Mouse (Mus musculus): ENCODE results near the gene Tmem219. TPM values are rescaled to one million over a fixed set of nuclear protein-coding genes. Genes with fewer than 3 reads are reported as not detected.

Tmem219 gene
- total RNA-seq, 1 experiment: 14.7 TPM

DNA sequence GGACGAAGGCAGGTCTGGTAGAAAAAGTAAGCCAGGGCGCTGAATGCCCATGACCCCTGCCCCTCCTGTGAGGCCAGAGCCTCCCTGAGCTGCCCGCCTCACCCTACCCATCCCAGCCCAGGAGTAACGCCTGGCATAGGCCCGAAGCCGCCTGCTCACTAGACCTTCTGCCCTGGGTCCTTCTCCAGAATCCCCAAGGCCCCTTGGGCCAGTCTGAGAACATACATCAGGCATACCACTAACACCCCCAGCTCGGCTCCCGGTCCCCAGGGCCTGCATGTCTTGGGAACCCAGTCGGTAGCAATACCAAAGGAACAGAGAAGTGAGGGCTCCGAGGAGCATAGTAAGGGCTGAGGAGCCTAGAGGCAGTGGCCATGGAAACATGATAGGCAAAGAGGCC is 25.9 kb upstream of the Tmem219 start:
- in situ Hi-C loops (cut with MboI; ENCODE audit: low sequenced_read_pairs in 2 of 2, unreplicated experiment in 2 of 2): no loop called here
- TF ChIP-seq ZNF384 (IDR thresholded peaks at IDR 0.05; ENCODE audit: low read depth, low read length) (no peak), ZC3H11A (IDR thresholded peaks at IDR 0.05; ENCODE audit: borderline replicate concordance, low read depth, low read length) (no peak), CHD2 (IDR thresholded peaks at IDR 0.05; ENCODE audit: low read depth, low read length) (no peak), HCFC1 (IDR thresholded peaks at IDR 0.05; ENCODE audit: borderline replicate concordance, insufficient read depth, low read length) (no peak), MAFK (IDR thresholded peaks at IDR 0.05; ENCODE audit: insufficient read depth, low read depth, low read length) (no peak)
- DNase-seq (ENCODE audit: low read depth, low spot score): no peak
- no peaks in the 10 kb centered on the region for H3K9me3 ChIP-seq (ENCODE audit: control insufficient read depth, insufficient read depth, low read depth, low read length)
- no peak overlapping the region for H3K9ac ChIP-seq (ENCODE audit: insufficient read depth, low read depth, low read length, poor library complexity, severe bottlenecking)
- H3K36me3 ChIP-seq (ENCODE audit: control insufficient read depth, insufficient read depth, low read length, poor library complexity, severe bottlenecking): no peaks in the 10 kb centered on the region; the same call in 1 of the 2 replicates
- H3K27ac ChIP-seq (ENCODE audit: insufficient read depth, low read depth, low read length, poor library complexity, severe bottlenecking): no peak overlapping the region
- no peak overlapping the region for H3K4me3 ChIP-seq (ENCODE audit: insufficient read depth in 1 of 2, low read depth in 1 of 2, low read length in 2 of 2, poor library complexity in 1 of 2, severe bottlenecking in 1 of 2)
- peaks cover 0 to 12% of the 10 kb centered on the region in 2 experiments; a peak in 1 of 4 replicates for H3K4me1 ChIP-seq (ENCODE audit: control insufficient read depth in 2 of 2, insufficient read depth in 2 of 2, low read length in 2 of 2, poor library complexity in 1 of 2)

GRCm38 (mm10) chr7:126946530-126946929 is 23.8 kb upstream of the Tmem219 start:
- Histone ChIP-seq H3K9ac (ENCODE audit: insufficient read depth, low read depth, low read length, poor library complexity, severe bottlenecking) (no peak overlapping the region), H3K4me3 (ENCODE audit: insufficient read depth in 1 of 2, low read depth in 1 of 2, low read length in 2 of 2, poor library complexity in 1 of 2, severe bottlenecking in 1 of 2) (no peak overlapping the region), H3K36me3 (ENCODE audit: control insufficient read depth, insufficient read depth, low read length, poor library complexity, severe bottlenecking) (peaks cover 7% of the 10 kb centered on the region; the same call in 1 of the 2 replicates), H3K4me1 (ENCODE audit: control insufficient read depth in 2 of 2, insufficient read depth in 2 of 2, low read length in 2 of 2, poor library complexity in 1 of 2) (peaks cover 0 to 13% of the 10 kb centered on the region in 2 experiments; a peak in 1 of 4 replicates), H3K27ac (ENCODE audit: insufficient read depth, low read depth, low read length, poor library complexity, severe bottlenecking) (no peak overlapping the region), H3K9me3 (ENCODE audit: control insufficient read depth, insufficient read depth, low read depth, low read length) (no peaks in the 10 kb centered on the region)
- in situ Hi-C loops (cut with MboI; ENCODE audit: low sequenced_read_pairs in 2 of 2, unreplicated experiment in 2 of 2): no loop called here
- DNase-seq (ENCODE audit: low read depth, low spot score): no peak
- no peak for TF ChIP-seq CHD2 (IDR thresholded peaks at IDR 0.05; ENCODE audit: low read depth, low read length)

GRCm38 (mm10) chr7:126941801-126942200 is 19.1 kb upstream of the Tmem219 start:
- H3K9ac ChIP-seq (ENCODE audit: insufficient read depth, low read depth, low read length, poor library complexity, severe bottlenecking): no peak overlapping the region
- peaks cover 9% of the 10 kb centered on the region; the same call in 1 of the 2 replicates for H3K36me3 ChIP-seq (ENCODE audit: control insufficient read depth, insufficient read depth, low read length, poor library complexity, severe bottlenecking)

GRCm38 (mm10) chr7:126941171-126941570 is 18.5 kb upstream of the Tmem219 start:
- Histone ChIP-seq H3K9ac (ENCODE audit: insufficient read depth, low read depth, low read length, poor library complexity, severe bottlenecking) (no peak overlapping the region), H3K4me1 (ENCODE audit: control insufficient read depth in 2 of 2, insufficient read depth in 2 of 2, low read length in 2 of 2, poor library complexity in 1 of 2) (peaks cover 0 to 15% of the 10 kb centered on the region in 2 experiments; a peak in 1 of 4 replicates), H3K36me3 (ENCODE audit: control insufficient read depth, insufficient read depth, low read length, poor library complexity, severe bottlenecking) (peaks cover 9% of the 10 kb centered on the region; the same call in 1 of the 2 replicates), H3K9me3 (ENCODE audit: control insufficient read depth, insufficient read depth, low read depth, low read length) (no peaks in the 10 kb centered on the region), H3K27ac (ENCODE audit: insufficient read depth, low read depth, low read length, poor library complexity, severe bottlenecking) (no peak overlapping the region), H3K4me3 (ENCODE audit: insufficient read depth in 1 of 2, low read depth in 1 of 2, low read length in 2 of 2, poor library complexity in 1 of 2, severe bottlenecking in 1 of 2) (no peak overlapping the region)
- TF ChIP-seq MAFK (IDR thresholded peaks at IDR 0.05; ENCODE audit: insufficient read depth, low read depth, low read length) (no peak), CHD2 (IDR thresholded peaks at IDR 0.05; ENCODE audit: low read depth, low read length) (no peak), ZNF384 (IDR thresholded peaks at IDR 0.05; ENCODE audit: low read depth, low read length) (no peak), ZC3H11A (IDR thresholded peaks at IDR 0.05; ENCODE audit: borderline replicate concordance, low read depth, low read length) (no peak), HCFC1 (IDR thresholded peaks at IDR 0.05; ENCODE audit: borderline replicate concordance, insufficient read depth, low read length) (no peak)
- in situ Hi-C loops (cut with MboI; ENCODE audit: low sequenced_read_pairs in 2 of 2, unreplicated experiment in 2 of 2): no loop called here
- no peak for DNase-seq (ENCODE audit: low read depth, low spot score)

More at GRCm38 (mm10) chr7:126941801-126942200, 19.1 kb upstream of the Tmem219 start:
- Histone ChIP-seq H3K4me3 (ENCODE audit: insufficient read depth in 1 of 2, low read depth in 1 of 2, low read length in 2 of 2, poor library complexity in 1 of 2, severe bottlenecking in 1 of 2) (no peak overlapping the region), H3K27ac (ENCODE audit: insufficient read depth, low read depth, low read length, poor library complexity, severe bottlenecking) (no peak overlapping the region), H3K4me1 (ENCODE audit: control insufficient read depth in 2 of 2, insufficient read depth in 2 of 2, low read length in 2 of 2, poor library complexity in 1 of 2) (peaks cover 0 to 15% of the 10 kb centered on the region in 2 experiments; a peak in 1 of 4 replicates), H3K9me3 (ENCODE audit: control insufficient read depth, insufficient read depth, low read depth, low read length) (no peaks in the 10 kb centered on the region)
- in situ Hi-C loops (cut with MboI; ENCODE audit: low sequenced_read_pairs in 2 of 2, unreplicated experiment in 2 of 2): no loop called here
- TF ChIP-seq MAFK (IDR thresholded peaks at IDR 0.05; ENCODE audit: insufficient read depth, low read depth, low read length): no peak
- TF ChIP-seq HCFC1 (IDR thresholded peaks at IDR 0.05; ENCODE audit: borderline replicate concordance, insufficient read depth, low read length): no peak
- no peak for TF ChIP-seq CHD2 (IDR thresholded peaks at IDR 0.05; ENCODE audit: low read depth, low read length)
- no peak for TF ChIP-seq ZNF384 (IDR thresholded peaks at IDR 0.05; ENCODE audit: low read depth, low read length)
- no peak for TF ChIP-seq ZC3H11A (IDR thresholded peaks at IDR 0.05; ENCODE audit: borderline replicate concordance, low read depth, low read length)
- DNase-seq (ENCODE audit: low read depth, low spot score): no peak

- no peak overlapping the region for H3K4me3 ChIP-seq (ENCODE audit: insufficient read depth in 1 of 2, low read depth in 1 of 2, low read length in 2 of 2, poor library complexity in 1 of 2, severe bottlenecking in 1 of 2)
- H3K4me1 ChIP-seq (ENCODE audit: control insufficient read depth in 2 of 2, insufficient read depth in 2 of 2, low read length in 2 of 2, poor library complexity in 1 of 2): peaks cover 0 to 11% of the 10 kb centered on the region in 2 experiments; a peak in 2 of 4 replicates
- no peaks in the 10 kb centered on the region for H3K9me3 ChIP-seq (ENCODE audit: control insufficient read depth, insufficient read depth, low read depth, low read length)
- in situ Hi-C loops (cut with MboI; ENCODE audit: low sequenced_read_pairs in 2 of 2, unreplicated experiment in 2 of 2): no loop called here
- no peak for DNase-seq (ENCODE audit: low read depth, low spot score)
- H3K9ac ChIP-seq (ENCODE audit: insufficient read depth, low read depth, low read length, poor library complexity, severe bottlenecking): no peak overlapping the region
- no peak overlapping the region; the same call in 1 of the 2 replicates for H3K27ac ChIP-seq (ENCODE audit: insufficient read depth, low read depth, low read length, poor library complexity, severe bottlenecking)
- H3K36me3 ChIP-seq (ENCODE audit: control insufficient read depth, insufficient read depth, low read length, poor library complexity, severe bottlenecking): peaks cover 12% of the 10 kb centered on the region
- no peak for TF ChIP-seq HCFC1 (IDR thresholded peaks at IDR 0.05; ENCODE audit: borderline replicate concordance, insufficient read depth, low read length)
- TF ChIP-seq MAFK (IDR thresholded peaks at IDR 0.05; ENCODE audit: insufficient read depth, low read depth, low read length): peak; percentile 67; the same call in 1 of the 2 replicates
- no peak for TF ChIP-seq CHD2 (IDR thresholded peaks at IDR 0.05; ENCODE audit: low read depth, low read length)
These were observed 9.9 kb upstream of the Tmem219 start for GRCm38 (mm10) chr7:126932652-126933051.
